In genomic region chr3:109564443-109564842, GRCm38 (mm10) we compare ENCODE assay signal across 28 mouse cellular contexts.
"Had no signal": no experiment of that assay in that cellular context is flagged by ENCODE, and none has a peak within 500 bp of the region (broad histone marks: within the 10 kb centered on the region; RNA-seq: fewer than 3 reads in every experiment).

No protein-coding gene starts in this region.

- H3K9ac ChIP-seq: embryonic facial prominence, embryonic 12.5 days; embryonic facial prominence, embryonic 13.5 days; embryonic facial prominence, embryonic 15.5 days; forebrain, embryonic 12.5 days; forebrain, embryonic 13.5 days; forebrain, embryonic 15.5 days; forebrain, postnatal 0 days had no signal

- H3K27ac ChIP-seq: embryonic facial prominence, embryonic 10.5 days; embryonic facial prominence, embryonic 12.5 days; embryonic facial prominence, embryonic 13.5 days; embryonic facial prominence, embryonic 15.5 days; forebrain, embryonic 10.5 days; forebrain, embryonic 12.5 days; forebrain, embryonic 13.5 days; forebrain, embryonic 15.5 days; gastrocnemius, adult 2 months had no signal

- DNase-seq: cerebellum, adult 18-20 months; cerebellum, adult 2 months; cerebellum, adult 8-10 months; cerebellum, adult 9-10 months; cerebellum, adult 9-11 months; cerebellum, postnatal 10 days; cerebellum, postnatal 14 days; cerebellum, postnatal 25 days; cerebellum, postnatal 36 days; embryo, embryonic 11 days; forebrain, postnatal 0 days; gastrocnemius, adult 2 months; gastrocnemius, postnatal 10 days; gastrocnemius, postnatal 14 days; gastrocnemius, postnatal 25 days; gastrocnemius, postnatal 36 days; heart, adult 11 months had no signal

- H3K4me1 ChIP-seq: embryonic facial prominence, embryonic 12.5 days; embryonic facial prominence, embryonic 13.5 days; embryonic facial prominence, embryonic 15.5 days had no signal

- H3K36me3 ChIP-seq: embryonic facial prominence, embryonic 10.5 days; embryonic facial prominence, embryonic 12.5 days; embryonic facial prominence, embryonic 13.5 days; embryonic facial prominence, embryonic 15.5 days; forebrain, embryonic 10.5 days; forebrain, embryonic 12.5 days; forebrain, embryonic 15.5 days had no signal

- H3K27me3 ChIP-seq: embryonic facial prominence, embryonic 12.5 days; embryonic facial prominence, embryonic 13.5 days; embryonic facial prominence, embryonic 15.5 days; forebrain, embryonic 12.5 days; forebrain, embryonic 13.5 days; forebrain, embryonic 15.5 days had no signal

- H3K4me2 ChIP-seq: embryonic facial prominence, embryonic 12.5 days; embryonic facial prominence, embryonic 13.5 days; embryonic facial prominence, embryonic 15.5 days; forebrain, embryonic 12.5 days; forebrain, embryonic 13.5 days; forebrain, embryonic 15.5 days had no signal

- ATAC-seq: forebrain, embryonic 13.5 days; forebrain, embryonic 14.5 days; forebrain, embryonic 15.5 days; forebrain, embryonic 16.5 days; forebrain, postnatal 0 days had no signal

- H3K9me3 ChIP-seq: embryonic facial prominence, embryonic 10.5 days; embryonic facial prominence, embryonic 12.5 days; embryonic facial prominence, embryonic 13.5 days; embryonic facial prominence, embryonic 15.5 days; forebrain, embryonic 10.5 days; forebrain, embryonic 12.5 days; forebrain, embryonic 13.5 days; forebrain, embryonic 15.5 days had no signal

- H3K4me3 ChIP-seq: embryonic facial prominence, embryonic 10.5 days; embryonic facial prominence, embryonic 12.5 days; embryonic facial prominence, embryonic 13.5 days; embryonic facial prominence, embryonic 15.5 days; erythroblast, embryonic 14.5 days; forebrain, embryonic 10.5 days; forebrain, embryonic 12.5 days; forebrain, embryonic 13.5 days; forebrain, embryonic 15.5 days; gastrocnemius, adult 2 months had no signal
